Mouse (Mus musculus): ENCODE results near the gene Pakap. TPM values are rescaled to one million over a fixed set of nuclear protein-coding genes. Genes with fewer than 3 reads are reported as not detected.

The Pakap gene
- total RNA-seq, 2 experiments from 2014 or later, result not detected

DNA sequence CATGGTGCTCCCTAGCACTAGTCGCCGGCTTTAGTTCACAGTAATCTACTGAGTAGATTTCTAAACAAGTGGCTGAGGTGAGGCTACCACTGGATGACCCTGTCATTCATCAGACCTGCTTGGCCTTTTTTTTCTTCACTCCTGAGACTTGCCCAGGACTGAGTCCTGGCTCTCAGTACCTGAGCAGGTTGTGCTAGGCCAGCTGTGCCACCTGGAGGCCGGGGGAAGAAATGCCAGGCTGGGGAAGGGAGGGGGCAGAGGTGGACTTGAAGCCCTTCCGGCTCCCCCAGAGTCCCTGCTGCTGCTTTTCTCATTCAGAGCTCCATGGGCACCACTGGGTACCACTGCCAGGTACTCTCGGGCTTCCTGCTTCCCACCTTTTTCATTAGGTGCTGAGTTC lies 220.7 kb downstream of the Pakap start:
- ATAC-seq (replicated peaks; ENCODE audit: poor library complexity), result peak; percentile 79

DNA sequence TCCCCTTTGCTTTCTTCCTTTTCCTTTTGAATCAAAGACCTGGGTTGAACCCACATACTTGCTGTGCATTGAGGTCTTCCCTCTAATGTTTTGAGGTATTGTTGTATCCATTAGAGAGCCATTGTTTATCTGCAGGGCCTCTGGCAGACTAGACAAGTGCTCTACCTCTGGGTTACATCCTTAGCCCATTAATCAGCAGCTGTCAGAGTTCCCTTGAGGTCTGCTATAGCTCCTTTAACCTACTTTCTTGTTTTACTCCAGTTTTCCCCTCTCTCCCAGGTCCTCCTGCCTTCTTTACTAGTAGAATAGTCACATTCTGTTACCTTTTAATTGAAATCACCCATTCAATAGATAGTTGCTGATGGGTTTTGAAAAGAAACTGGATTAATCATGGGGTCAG lies 221.1 kb downstream of the Pakap start:
- no peak for ATAC-seq (replicated peaks; ENCODE audit: poor library complexity)

DNA sequence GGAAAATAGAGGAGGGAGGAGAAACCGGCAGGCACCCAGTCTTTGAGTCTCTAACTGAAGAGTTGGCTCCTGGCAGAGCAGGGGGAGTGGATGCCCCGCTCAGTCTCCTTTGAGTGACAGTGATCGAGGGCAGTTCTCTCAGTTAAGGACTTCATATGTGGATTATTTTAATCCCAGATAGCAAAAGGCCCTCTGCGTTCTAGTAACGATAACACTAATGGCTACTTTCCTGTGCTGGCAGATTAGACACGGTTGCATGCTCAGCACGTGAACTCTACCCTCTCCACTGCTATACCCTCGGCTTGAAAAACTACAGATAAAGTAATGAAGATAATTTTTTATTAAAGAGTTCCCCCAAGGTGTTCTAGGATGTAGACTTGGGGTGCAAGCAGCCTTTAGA lies 226.0 kb downstream of the Pakap start:
- peak; percentile 35; the same call in 1 of the 2 replicates for ATAC-seq (replicated peaks; ENCODE audit: poor library complexity)

GRCm38 (mm10) chr4:57794547-57794946 lies 226.6 kb downstream of the Pakap start:
- no peak for ATAC-seq (replicated peaks; ENCODE audit: poor library complexity)

DNA sequence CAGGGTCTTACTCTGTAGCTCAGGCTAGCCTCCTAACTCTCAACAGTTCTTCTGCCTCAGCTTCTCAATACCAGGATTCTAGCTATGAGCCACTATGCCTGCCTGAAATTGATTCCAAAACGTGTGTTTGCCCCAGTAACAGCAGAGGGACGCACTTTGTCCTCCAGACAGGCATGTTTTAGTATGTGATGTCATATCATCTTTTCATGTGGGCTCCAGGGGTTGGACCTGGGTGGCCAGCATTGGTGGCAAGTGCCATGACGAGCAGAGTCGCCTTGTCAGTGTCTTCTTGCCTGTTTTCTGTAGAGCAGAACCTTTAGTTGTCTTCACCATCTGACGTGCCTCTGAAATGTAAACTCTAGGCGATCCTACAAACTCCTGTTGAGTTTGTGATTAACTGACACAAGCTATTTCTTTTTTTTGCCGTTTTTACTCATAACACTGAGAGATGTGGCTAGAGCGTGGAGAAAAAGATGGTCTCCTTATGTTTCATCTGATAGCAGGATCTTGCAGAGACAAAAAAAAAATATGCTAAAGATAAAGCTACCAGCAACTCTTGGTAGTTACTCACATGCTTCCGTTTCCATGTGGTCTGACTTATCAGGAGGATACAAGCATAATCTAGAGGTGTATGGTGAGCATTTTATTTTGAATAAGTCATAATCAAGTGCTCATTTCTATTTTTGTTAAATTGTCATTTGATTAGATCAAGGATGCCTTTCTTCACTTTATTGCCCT lies 229.7 kb downstream of the Pakap start:
- peak; percentile 51 for ATAC-seq (replicated peaks; ENCODE audit: poor library complexity)

DNA sequence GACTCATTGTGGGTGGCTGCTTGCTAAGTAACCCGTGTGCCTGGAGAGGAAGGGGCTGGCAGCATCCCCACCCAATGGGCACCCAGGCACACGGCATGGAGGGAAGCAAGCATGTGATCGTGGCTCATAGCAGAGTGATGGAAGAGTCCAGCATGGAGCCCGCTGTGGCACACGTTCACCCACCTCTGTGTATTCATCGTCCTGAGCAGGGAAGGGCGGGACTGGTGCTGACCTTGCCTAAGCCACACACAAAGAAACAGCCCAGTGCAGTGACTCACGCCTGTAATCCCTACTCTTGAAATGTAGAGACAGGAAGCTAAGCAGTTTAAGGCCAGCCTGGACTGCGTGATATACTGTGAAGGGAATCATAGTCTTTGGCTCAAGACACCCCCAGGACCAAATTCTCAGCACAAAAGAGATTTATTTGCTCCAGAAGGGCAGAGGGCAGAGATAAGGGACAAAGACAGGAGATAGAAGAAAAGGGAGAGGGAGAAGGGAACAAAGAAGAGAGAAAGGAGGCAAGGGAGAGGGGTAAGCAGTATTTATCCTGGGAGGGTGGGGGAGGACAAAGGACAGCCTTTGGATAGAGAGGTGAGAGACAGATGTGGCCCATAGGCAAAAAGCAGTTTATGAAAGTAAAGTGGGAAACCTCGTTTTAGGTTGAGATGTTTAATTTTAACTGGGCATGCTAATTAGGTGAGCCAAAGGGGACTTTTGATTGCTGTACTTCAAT lies 230.5 kb downstream of the Pakap start:
- ATAC-seq (replicated peaks; ENCODE audit: poor library complexity), result peak; percentile 65

GRCm38 (mm10) chr4:57799297-57799696 lies 231.3 kb downstream of the Pakap start:
- ATAC-seq (replicated peaks; ENCODE audit: poor library complexity), result peak; percentile 52

- ATAC-seq (replicated peaks; ENCODE audit: poor library complexity), result no peak
Observed at GRCm38 (mm10) chr4:57801239-57801638, 233.3 kb downstream of the Pakap start.

DNA sequence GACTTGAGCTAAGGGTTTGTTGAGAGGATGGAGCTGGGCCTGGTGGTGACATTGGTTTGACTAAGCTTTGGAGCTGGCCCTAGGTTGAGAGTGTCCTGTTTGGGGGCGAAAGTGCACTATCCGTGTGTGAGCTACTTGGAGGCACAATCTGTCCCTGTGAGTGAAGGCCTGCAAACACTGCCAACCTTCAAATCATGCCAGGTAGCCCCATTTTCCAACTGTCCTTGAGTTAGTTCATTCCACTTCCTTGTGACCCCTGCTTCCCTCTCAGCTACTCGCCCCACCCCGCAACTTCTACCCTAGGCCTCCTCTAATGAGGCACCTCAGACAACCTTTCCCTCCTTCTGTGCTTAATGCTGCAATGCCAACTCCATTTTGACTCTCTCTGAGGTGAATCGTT lies 234.0 kb downstream of the Pakap start:
- no peak for ATAC-seq (replicated peaks; ENCODE audit: poor library complexity)

- no peak for ATAC-seq (replicated peaks; ENCODE audit: poor library complexity)
Observed at GRCm38 (mm10) chr4:57802411-57802810, 234.4 kb downstream of the Pakap start.

DNA sequence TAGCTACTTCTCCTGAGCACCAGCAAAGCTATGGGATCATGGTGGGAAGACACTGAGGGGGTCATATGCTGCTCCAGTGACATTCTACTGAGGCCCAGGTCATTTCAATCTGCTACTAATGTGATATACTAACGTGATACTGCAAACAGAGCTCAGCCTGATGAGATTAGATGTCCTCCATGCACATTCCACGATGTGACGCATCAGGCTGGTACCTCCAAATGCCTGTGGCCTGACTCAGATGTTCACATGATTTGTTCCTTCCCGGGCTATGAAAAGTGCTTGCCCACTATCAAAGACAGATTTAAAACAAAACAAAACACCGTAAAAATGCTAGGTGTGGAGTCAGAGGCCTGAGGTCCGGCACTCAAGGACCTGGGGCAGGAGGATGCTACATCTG lies 236.9 kb downstream of the Pakap start:
- ATAC-seq (replicated peaks; ENCODE audit: poor library complexity), result no peak

- no peak for ATAC-seq (replicated peaks; ENCODE audit: poor library complexity)
Observed at GRCm38 (mm10) chr4:57809449-57809848, 241.5 kb downstream of the Pakap start.

- no peak for ATAC-seq (replicated peaks; ENCODE audit: poor library complexity)
Observed at GRCm38 (mm10) chr4:57812075-57812474, 244.1 kb downstream of the Pakap start.

- ATAC-seq (replicated peaks; ENCODE audit: poor library complexity), result peak; percentile 53
Observed at GRCm38 (mm10) chr4:57812916-57813575, 245.1 kb downstream of the Pakap start.

DNA sequence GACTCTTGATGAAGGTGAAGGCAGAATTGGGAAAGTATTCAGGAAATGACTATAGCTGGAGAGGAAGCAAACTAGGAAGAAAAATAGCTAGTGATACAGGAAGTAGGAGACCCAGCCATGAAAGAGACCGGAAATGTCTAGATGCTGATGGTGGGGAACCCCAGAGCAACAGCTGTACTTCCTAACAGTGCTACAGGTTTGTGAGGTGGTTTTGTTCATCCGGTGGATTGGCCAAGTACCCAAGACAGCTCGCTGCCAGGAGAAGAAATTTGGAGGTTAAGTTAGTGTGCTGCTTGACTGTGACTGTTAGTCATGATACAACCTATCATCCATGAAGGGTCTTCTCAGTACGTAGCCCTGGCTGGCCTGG lies 245.6 kb downstream of the Pakap start:
- peak; percentile 59 for ATAC-seq (replicated peaks; ENCODE audit: poor library complexity)

- ATAC-seq (replicated peaks; ENCODE audit: poor library complexity), result no peak
Observed at GRCm38 (mm10) chr4:57815355-57815754, 247.4 kb downstream of the Pakap start.

- ATAC-seq (replicated peaks; ENCODE audit: poor library complexity), result no peak
Observed at GRCm38 (mm10) chr4:57816146-57816545, 248.2 kb downstream of the Pakap start.

DNA sequence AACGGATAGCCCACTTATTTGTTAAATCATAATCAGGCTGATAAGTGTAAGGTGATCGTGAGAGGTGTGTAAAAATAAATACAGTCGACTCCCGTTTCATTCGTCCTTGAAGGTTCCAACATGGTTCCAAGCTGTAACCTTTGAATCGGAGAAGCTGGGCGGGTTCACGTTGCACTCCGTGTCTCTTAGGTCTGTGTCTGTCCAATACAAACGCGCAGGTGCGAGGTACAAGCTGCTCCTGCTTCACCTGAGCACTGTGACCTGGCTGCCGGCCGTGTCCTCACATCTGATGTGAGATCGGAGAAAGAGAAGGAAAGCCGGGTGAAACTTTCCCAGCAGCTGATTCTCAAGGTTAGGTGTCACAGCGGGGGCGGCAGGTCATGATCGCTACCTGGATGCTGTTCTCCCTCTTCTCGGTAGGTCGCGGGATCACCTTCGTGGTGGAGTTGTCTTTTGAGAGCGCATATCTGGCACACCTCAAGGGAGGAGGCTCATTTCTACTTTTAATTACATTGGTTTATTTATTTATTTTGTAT lies 252.9 kb downstream of the Pakap start:
- ATAC-seq (replicated peaks; ENCODE audit: poor library complexity), result no peak

DNA sequence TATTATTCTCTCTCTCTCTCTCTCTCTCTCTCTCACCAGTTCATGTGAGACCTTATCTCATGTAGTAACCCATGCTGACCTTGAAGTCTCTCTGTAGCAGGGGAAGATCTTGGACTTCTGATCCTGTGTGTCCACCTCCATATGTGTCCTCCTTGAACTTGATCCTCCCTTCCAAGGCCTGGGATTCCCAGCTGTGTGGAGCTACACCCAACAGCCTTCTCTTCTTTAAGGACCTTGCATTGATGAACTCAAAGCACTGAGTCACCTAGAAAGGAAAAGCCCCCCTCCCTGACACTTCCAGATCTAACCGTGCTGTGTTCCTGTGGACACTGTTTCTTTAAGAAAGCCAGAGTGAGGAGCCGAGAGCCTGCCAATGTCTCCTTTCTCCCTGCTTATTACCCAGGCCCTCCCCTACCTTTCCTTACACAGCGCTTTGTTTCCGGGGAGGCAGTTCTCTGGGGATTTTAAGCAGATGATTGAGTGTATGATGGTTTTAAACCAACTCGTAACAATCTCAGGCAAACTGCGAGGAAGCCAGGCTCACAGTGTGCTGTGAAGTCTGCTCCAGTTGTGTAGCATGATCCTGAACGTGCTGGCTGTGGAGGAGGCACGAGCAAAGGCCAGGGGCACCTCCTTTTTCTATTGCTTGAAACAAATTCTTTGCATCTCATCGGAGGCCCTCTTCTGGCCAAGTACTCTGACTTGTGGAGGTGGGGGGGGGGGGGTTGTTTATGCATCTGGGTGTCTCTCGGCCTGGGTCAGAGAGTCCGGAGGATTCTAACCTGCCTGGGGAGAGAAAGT lies 253.8 kb downstream of the Pakap start:
- ATAC-seq (replicated peaks; ENCODE audit: poor library complexity), result no peak

GRCm38 (mm10) chr4:57822641-57823040 lies 254.7 kb downstream of the Pakap start:
- ATAC-seq (replicated peaks; ENCODE audit: poor library complexity), result no peak
